Mouse (Mus musculus) MEL (cell line): ENCODE data around the gene Fam136a. TPM values are rescaled to one million over a fixed set of nuclear protein-coding genes. Genes with fewer than 3 reads are reported as not detected.
"Not testable (repeated sequence)": the region's sequence is repeated elsewhere in the genome, so short reads cannot be mapped to it uniquely, and the experiment has no call there.

ENCODE experiments used
- DNase-seq: peaks from one replicate; pipeline ENCODE4 v3.0.0; 2011; ENCODE audit warnings: low read depth, low spot score
- H3K27ac ChIP-seq: 2 replicates; pipeline ENCODE4 v1.5.1; 2012; ENCODE audit warnings: low read depth, mild to moderate bottlenecking, control low read depth, low read length, moderate library complexity; ENCODE audit not compliant: control insufficient read depth
- H3K27me3 ChIP-seq, 2 experiments: fragments of 150-350 bp in 1 of 2; sonication (generic) in 1 of 2; 2 replicates each; pipeline ENCODE4 v1.6.1; 2012; ENCODE audit warnings: low read length in 2 of 2, mild to moderate bottlenecking in 2 of 2, improper control_type of control experiment in 1 of 2, moderate library complexity in 1 of 2; ENCODE audit not compliant: insufficient read depth in 2 of 2, control insufficient read depth in 1 of 2
- H3K36me3 ChIP-seq, 2 experiments: 2 replicates each; pipeline ENCODE4 v1.6.1; 2012 to 2014; ENCODE audit warnings: low read length in 2 of 2, improper control_type of control experiment in 1 of 2, inconsistent platforms in 1 of 2, mild to moderate bottlenecking in 1 of 2; ENCODE audit not compliant: insufficient read depth in 2 of 2, control insufficient read depth in 1 of 2
- H3K4me1 ChIP-seq, 2 experiments: fragments of 150-350 bp in 1 of 2; sonication (generic) in 1 of 2; 2 replicates each; pipeline ENCODE4 v1.6.1; 2012; ENCODE audit warnings: low read length in 2 of 2, improper control_type of control experiment in 1 of 2, mild to moderate bottlenecking in 1 of 2; ENCODE audit not compliant: insufficient read depth in 2 of 2, control insufficient read depth in 1 of 2
- H3K4me3 ChIP-seq, 2 experiments: fragments of 150-350 bp in 1 of 2; sonication (generic) in 1 of 2; 2 replicates each; pipeline ENCODE4 v1.5.1; 2012; ENCODE audit warnings: low read depth in 2 of 2, low read length in 2 of 2, mild to moderate bottlenecking in 2 of 2, moderate library complexity in 2 of 2, control low read depth in 1 of 2, improper control_type of control experiment in 1 of 2; ENCODE audit not compliant: control insufficient read depth in 1 of 2, insufficient read depth in 1 of 2
- H3K79me2 ChIP-seq: 2 replicates; pipeline ENCODE4 v1.6.1; 2012; ENCODE audit warnings: mild to moderate bottlenecking, low read length, moderate library complexity; ENCODE audit not compliant: control insufficient read depth, poor library complexity, insufficient read depth
- H3K9ac ChIP-seq: 2 replicates; pipeline ENCODE4 v1.6.1; 2012; ENCODE audit warnings: low read depth, mild to moderate bottlenecking, control low read depth, low read length, moderate library complexity; ENCODE audit not compliant: control insufficient read depth, poor library complexity, severe bottlenecking
- H3K9me3 ChIP-seq: fragments of 150-350 bp; sonication (generic); replicated peaks from 2 replicates; pipeline ENCODE4 v1.6.1; 2012; ENCODE audit warnings: mild to moderate bottlenecking, low read length, improper control_type of control experiment, moderate library complexity; ENCODE audit not compliant: insufficient read depth
- E2F4 ChIP-seq: IDR thresholded peaks from 2 replicates; pipeline ENCODE4 v1.6.1; 2011; ENCODE audit warnings: low read depth, low read length, improper control_type of control experiment, borderline replicate concordance
- GABPA ChIP-seq: IDR thresholded peaks from 2 replicates; pipeline ENCODE4 v1.6.1; 2012; ENCODE audit warnings: low read depth, mild to moderate bottlenecking, inconsistent platforms, low read length, improper control_type of control experiment, moderate library complexity
- GATA1 ChIP-seq: IDR thresholded peaks from 2 replicates; pipeline ENCODE4 v1.6.1; 2011; ENCODE audit warnings: low read depth, low read length, improper control_type of control experiment
- HCFC1 ChIP-seq: IDR thresholded peaks from 2 replicates; pipeline ENCODE4 v1.6.1; 2012; ENCODE audit warnings: low read depth, mild to moderate bottlenecking, inconsistent platforms, low read length, improper control_type of control experiment, moderate library complexity
- JUND ChIP-seq: IDR thresholded peaks from 2 replicates; pipeline ENCODE4 v1.6.1; 2011; ENCODE audit warnings: low read depth, mild to moderate bottlenecking, improper control_type of control experiment, low read length
- MAX ChIP-seq: IDR thresholded peaks from 2 replicates; pipeline ENCODE4 v1.6.1; 2011; ENCODE audit warnings: low read length, improper control_type of control experiment
- MXI1 ChIP-seq: IDR thresholded peaks from 2 replicates; pipeline ENCODE4 v1.6.1; 2011; ENCODE audit warnings: mild to moderate bottlenecking, low read depth, low read length, improper control_type of control experiment
- MYC ChIP-seq: IDR thresholded peaks from 2 replicates; pipeline ENCODE4 v1.6.1; 2011; ENCODE audit warnings: low read depth, mild to moderate bottlenecking, low read length, improper control_type of control experiment, moderate library complexity
- TAL1 ChIP-seq: IDR thresholded peaks from 2 replicates; pipeline ENCODE4 v1.6.1; 2012; ENCODE audit warnings: mild to moderate bottlenecking, inconsistent platforms, low read length, moderate library complexity, mixed read lengths
- USF1 ChIP-seq: IDR thresholded peaks from 2 replicates; pipeline ENCODE4 v1.6.1; 2014; ENCODE audit warnings: low read depth, mild to moderate bottlenecking, inconsistent platforms, low read length, improper control_type of control experiment, moderate library complexity
- ZC3H11A ChIP-seq: IDR thresholded peaks from 2 replicates; pipeline ENCODE4 v1.6.1; 2012; ENCODE audit warnings: low read depth, mild to moderate bottlenecking, inconsistent platforms, low read length, improper control_type of control experiment
- polyA plus RNA-seq, 2 experiments: library from polyadenylated mRNA; stranded (reverse) in 1 of 2; unstranded in 1 of 2; fragments of >175 nt in 1 of 2; fragments of >200 nt in 1 of 2; gene quantifications; 2 replicates each; pipeline versions ENCODE4 v1.2.1 to v1.2.4; 2012; ENCODE audit warnings: low replicate concordance in 2 of 2, low read depth in 1 of 2; ENCODE audit not compliant: insufficient read length in 2 of 2, insufficient read depth in 1 of 2, missing spikeins in 1 of 2
- total RNA-seq: library from RNA; depleted of rRNA; stranded (reverse); fragments of 300-350 nt; gene quantifications from 2 replicates; pipeline ENCODE4 v1.2.3, GENCODE M21; 2012

The Fam136a gene
- total and polyA plus RNA-seq, 3 experiments: 53.0 to 89.2 TPM; not detected in 1

GRCm38 (mm10) chr6:86371340-86371911 lies 6.0 kb downstream of the Fam136a start (continued):
- TF ChIP-seq ZC3H11A (no peak), GABPA (no peak), TAL1 (no peak)

- Histone ChIP-seq H3K4me1 (peaks cover 2 to 10% of the 10 kb centered on the region in 2 experiments; a peak in 3 of 4 replicates), H3K4me3 (peak overlapping the region; percentile 84 to 91), H3K36me3 (peaks cover 4 to 17% of the 10 kb centered on the region in 2 experiments; a peak in 3 of 4 replicates), H3K27me3 (no peaks in the 10 kb centered on the region), H3K27ac (no peak overlapping the region), H3K9me3 (no peaks in the 10 kb centered on the region), H3K9ac (peak overlapping the region; percentile 88), H3K79me2 (peaks cover 43% of the 10 kb centered on the region)
- no peak for DNase-seq
- TF ChIP-seq MXI1 (peak; percentile 53; the same call in 1 of the 2 replicates), MAX (peak; percentile 58), HCFC1 (no peak)
Measured at GRCm38 (mm10) chr6:86371950-86372516, 6.6 kb downstream of the Fam136a start.

GRCm38 (mm10) chr6:86373556-86373955 lies 8.1 kb downstream of the Fam136a start:
- Histone ChIP-seq H3K4me1 (peaks cover 2 to 10% of the 10 kb centered on the region in 2 experiments; a peak in 3 of 4 replicates), H3K27ac (no peak overlapping the region), H3K9me3 (no peaks in the 10 kb centered on the region), H3K79me2 (peaks cover 43% of the 10 kb centered on the region), H3K36me3 (peaks cover 9 to 17% of the 10 kb centered on the region in 2 experiments), H3K4me3 (no peak overlapping the region), H3K9ac (no peak overlapping the region; the same call in 1 of the 2 replicates), H3K27me3 (no peaks in the 10 kb centered on the region)
- DNase-seq: no peak
- TF ChIP-seq MYC (no peak), JUND (no peak)

GRCm38 (mm10) chr6:86378341-86378740 lies 12.9 kb downstream of the Fam136a start:
- DNase-seq: no peak
- H3K36me3 ChIP-seq: peaks cover 4 to 11% of the 10 kb centered on the region in 2 experiments
- H3K9ac ChIP-seq: no peak overlapping the region
- H3K27me3 ChIP-seq: no peaks in the 10 kb centered on the region
- no peak overlapping the region for H3K27ac ChIP-seq
- H3K4me3 ChIP-seq: no peak overlapping the region
- peaks cover 21% of the 10 kb centered on the region for H3K79me2 ChIP-seq
- TF ChIP-seq USF1 (no peak), E2F4 (no peak), GATA1 (no peak), TAL1 (no peak)
- H3K9me3 ChIP-seq: no peaks in the 10 kb centered on the region
- peaks cover 0 to 4% of the 10 kb centered on the region in 2 experiments; a peak in 1 of 4 replicates for H3K4me1 ChIP-seq

- DNase-seq, H3K79me2 ChIP-seq, H3K9ac ChIP-seq, H3K27me3 ChIP-seq, H3K27ac ChIP-seq, H3K9me3 ChIP-seq, H3K36me3 ChIP-seq, H3K4me3 ChIP-seq: not testable (repeated sequence)
- peaks cover 1 to 11% of the 10 kb centered on the region in 2 experiments; a peak in 3 of 4 replicates for H3K4me1 ChIP-seq
Measured at GRCm38 (mm10) chr6:86380112-86380511, 14.7 kb downstream of the Fam136a start.
